Mouse (Mus musculus): Measurements from ENCODE around the gene Foxm1.

GRCm38 (mm10) chr6:128345623-128346022 is 17.1 kb upstream of the Foxm1 start:
- TF ChIP-seq CTCF (IDR thresholded peaks at IDR 0.05; ENCODE audit: low read depth, low read length), result no peak
- no peak for TF ChIP-seq POLR2A (IDR thresholded peaks at IDR 0.05; ENCODE audit: extremely low read depth, insufficient read depth, low read length)
